Mouse (Mus musculus) liver, embryonic 14.5 days (tissue): ENCODE measurements around the gene Flt3. TPM values are rescaled to one million over a fixed set of nuclear protein-coding genes. Genes with fewer than 3 reads are reported as not detected.

Source experiments
- ATAC-seq: fragments of 200-750 bp; cut with Nextera tagmentation; 2 replicates; pipeline ENCODE4 v1.8.0; 2017; ENCODE audit warnings: moderate number of reproducible peaks, mild to moderate bottlenecking, moderate library complexity; ENCODE audit not compliant: insufficient read depth
- DNase-seq, 3 experiments: peaks; one replicate each; pipeline ENCODE4 v3.0.0-alpha.2; 2012 to 2013; ENCODE audit warnings: low read depth in 3 of 3, low spot score in 3 of 3
- H3K27ac ChIP-seq: fragments of 300-500 bp; sonication (generic); 2 replicates; pipeline ENCODE4 v1.5.1; 2014; ENCODE audit warnings: moderate library complexity, mild to moderate bottlenecking, control low read depth, inconsistent platforms
- H3K27me3 ChIP-seq: fragments of 300-500 bp; sonication (generic); 2 replicates; pipeline ENCODE4 v1.6.1; 2014; ENCODE audit warnings: mild to moderate bottlenecking, low read length, moderate library complexity; ENCODE audit not compliant: control insufficient read depth, insufficient read depth
- H3K36me3 ChIP-seq: fragments of 300-500 bp; sonication (generic); replicated peaks from 2 replicates; pipeline ENCODE4 v1.6.1; 2014; ENCODE audit warnings: low read depth; ENCODE audit not compliant: control insufficient read depth, insufficient read depth
- H3K4me1 ChIP-seq, 2 experiments: fragments of 200-500 bp in 1 of 2; fragments of 300-500 bp in 1 of 2; sonication (generic) in 1 of 2; replicated peaks; 2 replicates each; pipeline ENCODE4 v1.6.1; 2012 to 2014; ENCODE audit warnings: antibody characterized with exemption in 1 of 2, inconsistent platforms in 1 of 2, low read length in 1 of 2; ENCODE audit not compliant: control insufficient read depth in 2 of 2, insufficient read depth in 2 of 2
- H3K4me2 ChIP-seq: fragments of 300-500 bp; sonication (generic); 2 replicates; pipeline ENCODE4 v1.6.1; 2014; ENCODE audit warnings: low read depth, mild to moderate bottlenecking, control low read depth, moderate library complexity
- H3K4me3 ChIP-seq, 2 experiments: fragments of 200-500 bp in 1 of 2; fragments of 300-500 bp in 1 of 2; sonication (generic) in 1 of 2; 2 replicates each; pipeline ENCODE4 v1.5.1; 2012 to 2014; ENCODE audit warnings: low read depth in 2 of 2, low read length in 2 of 2, mild to moderate bottlenecking in 2 of 2, control low read depth in 1 of 2, inconsistent platforms in 1 of 2, moderate library complexity in 1 of 2; ENCODE audit not compliant: insufficient read depth in 1 of 2
- H3K9ac ChIP-seq: fragments of 300-500 bp; sonication (generic); replicated peaks from 2 replicates; pipeline ENCODE4 v1.6.1; 2014; ENCODE audit warnings: mild to moderate bottlenecking, control low read depth, moderate library complexity
- H3K9me3 ChIP-seq: fragments of 300-500 bp; sonication (generic); 2 replicates; pipeline ENCODE4 v1.6.1; 2016; ENCODE audit warnings: low read length, mixed read lengths; ENCODE audit not compliant: control insufficient read depth
- CTCF ChIP-seq: IDR thresholded peaks from 2 replicates; pipeline ENCODE4 v1.5.1; 2016; ENCODE audit warnings: antibody characterized with exemption, low read depth, control low read depth
- EP300 ChIP-seq: IDR thresholded peaks from 2 replicates; pipeline ENCODE4 v1.6.1; 2016; ENCODE audit warnings: antibody characterized with exemption, low read depth
- WGBS: fragments of 180-500 bp; shearing (Covaris S2); extraction: QIAGEN DNeasy Blood & Tissue Kit; methylation state at CpG from one replicate; pipeline ENCODE4 v1.1.7; 2014; ENCODE audit not compliant: insufficient replicate concordance; 5-methylcytosine and 5-hydroxymethylcytosine counted together
- polyA plus RNA-seq, 2 experiments: library from polyadenylated mRNA; depleted of rRNA in 1 of 2; stranded (reverse) in 1 of 2; unstranded in 1 of 2; fragments of >200 nt; fragmentation: Nextera tagmentation in 1 of 2; extraction: Ambion mirVana in 1 of 2; gene quantifications; 2 replicates each; pipeline versions ENCODE4 v1.2.1 to v1.2.3; 2012 to 2014

The Flt3 gene
- polyA plus RNA-seq, 2 experiments: 0.88 to 1.2 TPM

- Histone ChIP-seq H3K4me1 (0 out of 4 replicates have a peak, but pooled peaks cover 0 to 2% of the 10 kb centered on the region in 2 experiments), H3K27ac (no peak overlapping the region), H3K9ac (no peak overlapping the region), H3K9me3 (no peaks in the 10 kb centered on the region), H3K4me2 (no peak overlapping the region), H3K36me3 (no peaks in the 10 kb centered on the region), H3K27me3 (no peaks in the 10 kb centered on the region), H3K4me3 (no peak overlapping the region)
- DNase-seq (no peak), ATAC-seq (no peak)
- TF ChIP-seq EP300 (no peak), CTCF (no peak)
- WGBS: 69% methylated on average over 8 of the region's 8 CpGs
These were observed 30.0 kb downstream of the Flt3 start for GRCm38 (mm10) chr5:147370276-147370675.

- H3K4me3 ChIP-seq: no peak overlapping the region
- 75% methylated on average over 6 of the region's 6 CpGs for WGBS
These were observed 32.1 kb downstream of the Flt3 start for GRCm38 (mm10) chr5:147368221-147368620.

GRCm38 (mm10) chr5:147365995-147366765, 34.1 kb downstream of the Flt3 start:
- 14% methylated on average over 16 of the region's 16 CpGs for WGBS
- Histone ChIP-seq H3K4me3 (no peak overlapping the region), H3K9ac (no peak overlapping the region), H3K27ac (no peak overlapping the region), H3K4me2 (no peak overlapping the region), H3K9me3 (no peaks in the 10 kb centered on the region), H3K36me3 (no peaks in the 10 kb centered on the region), H3K4me1 (0 out of 4 replicates have a peak, but pooled peaks cover 0 to 2% of the 10 kb centered on the region in 2 experiments), H3K27me3 (no peaks in the 10 kb centered on the region)
- TF ChIP-seq CTCF (no peak), EP300 (no peak)
- DNase-seq (no peak), ATAC-seq (no peak)

More at GRCm38 (mm10) chr5:147368221-147368620, 32.1 kb downstream of the Flt3 start:
- Histone ChIP-seq H3K4me1 (0 out of 4 replicates have a peak, but pooled peaks cover 0 to 2% of the 10 kb centered on the region in 2 experiments), H3K4me2 (no peak overlapping the region), H3K27ac (no peak overlapping the region), H3K9me3 (no peaks in the 10 kb centered on the region), H3K9ac (no peak overlapping the region), H3K27me3 (no peaks in the 10 kb centered on the region), H3K36me3 (no peaks in the 10 kb centered on the region)
- ATAC-seq: no peak
- DNase-seq: no peak
- no peak for TF ChIP-seq CTCF

- Histone ChIP-seq H3K9me3 (no peaks in the 10 kb centered on the region), H3K36me3 (no peaks in the 10 kb centered on the region), H3K4me1 (0 out of 4 replicates have a peak, but pooled peaks cover 0 to 2% of the 10 kb centered on the region in 2 experiments), H3K9ac (no peak overlapping the region), H3K4me3 (no peak overlapping the region), H3K4me2 (no peak overlapping the region), H3K27ac (no peak overlapping the region), H3K27me3 (no peaks in the 10 kb centered on the region)
- no peak for ATAC-seq
- WGBS: 31% methylated on average over 12 of the region's 12 CpGs
- no peak for DNase-seq
- TF ChIP-seq EP300: no peak
- no peak for TF ChIP-seq CTCF
These were observed 37.2 kb downstream of the Flt3 start for GRCm38 (mm10) chr5:147363054-147363453.

- DNase-seq: no peak
- H3K4me3 ChIP-seq: no peak overlapping the region
- WGBS: 78% methylated on average over 11 of the region's 11 CpGs
- no peaks in the 10 kb centered on the region for H3K27me3 ChIP-seq
- no peaks in the 10 kb centered on the region for H3K9me3 ChIP-seq
- no peak for TF ChIP-seq EP300
- TF ChIP-seq CTCF: no peak
- no peak overlapping the region for H3K9ac ChIP-seq
- ATAC-seq: no peak
- H3K4me2 ChIP-seq: no peak overlapping the region
- no peaks in the 10 kb centered on the region for H3K36me3 ChIP-seq
- H3K4me1 ChIP-seq: no peaks in the 10 kb centered on the region
- H3K27ac ChIP-seq: no peak overlapping the region
These were observed 41.8 kb downstream of the Flt3 start for GRCm38 (mm10) chr5:147358481-147358880.
